Comparison of ENCODE assay signal across 9 mouse cellular contexts in the genomic region with DNA sequence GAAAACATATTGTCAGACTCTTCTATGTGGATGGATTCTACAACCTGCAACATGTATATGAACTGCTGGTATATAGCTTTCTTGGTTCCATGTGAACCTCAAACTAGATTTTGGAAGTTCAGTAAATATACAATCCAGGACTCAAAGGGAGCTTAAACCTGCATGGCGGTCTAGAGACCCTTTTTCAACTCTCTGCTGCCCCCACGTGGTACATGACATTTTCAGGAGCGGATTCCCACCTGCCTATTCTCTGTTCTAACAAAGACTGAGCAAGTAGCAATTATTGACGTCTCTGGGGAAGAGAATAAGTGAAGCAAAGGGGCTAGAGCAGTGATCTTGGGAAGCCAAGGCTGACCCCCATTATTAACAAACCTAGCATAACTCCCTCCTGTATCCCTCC.
DNase-seq lines count a peak whose midpoint lies in the region; ATAC-seq and TF ChIP-seq lines count a peak whose summit lies in the region.
"Had no signal": no experiment of that assay in that cellular context is flagged by ENCODE, and none has a peak within 500 bp of the region (broad histone marks: within the 10 kb centered on the region; RNA-seq: fewer than 3 reads in every experiment).

No protein-coding gene starts in this region.

- no peaks in the 10 kb centered on the region for H3K9me3 ChIP-seq in forebrain, embryonic 14.5 days (replicated peaks; ENCODE audit: control insufficient read depth, low read length)
- H3K9me3 ChIP-seq in forebrain, embryonic 12.5 days: no peaks in the 10 kb centered on the region
- no peaks in the 10 kb centered on the region for H3K9me3 ChIP-seq in forebrain, postnatal 0 days (ENCODE audit: low read length)
- no peaks in the 10 kb centered on the region for H3K9me3 ChIP-seq in neural tube, embryonic 15.5 days (replicated peaks)
- H3K9me3 ChIP-seq: liver, embryonic 15.5 days had no signal

- WGBS in forebrain, embryonic 14.5 days: 8% methylated on average over 4 of the region's 4 CpGs
- 8% methylated on average over 4 of the region's 4 CpGs for WGBS in forebrain, embryonic 12.5 days
- 11% methylated on average over 4 of the region's 4 CpGs for WGBS in forebrain, postnatal 0 days
- WGBS in neural tube, embryonic 15.5 days: 8% methylated on average over 4 of the region's 4 CpGs

- no peak overlapping the region for H3K9ac ChIP-seq in forebrain, embryonic 14.5 days (ENCODE audit: low read length)
- no peak overlapping the region for H3K9ac ChIP-seq in forebrain, embryonic 12.5 days
- H3K9ac ChIP-seq in forebrain, postnatal 0 days: no peak overlapping the region
- H3K9ac ChIP-seq in neural tube, embryonic 15.5 days (replicated peaks): no peak overlapping the region
- H3K9ac ChIP-seq: liver, embryonic 15.5 days had no signal

- H3K4me2 ChIP-seq in forebrain, embryonic 14.5 days (ENCODE audit: low read length): no peak overlapping the region
- H3K4me2 ChIP-seq in forebrain, embryonic 12.5 days: no peak overlapping the region
- H3K4me2 ChIP-seq in forebrain, postnatal 0 days (ENCODE audit: low read depth): no peak overlapping the region
- H3K4me2 ChIP-seq in neural tube, embryonic 15.5 days: no peak overlapping the region
- H3K4me2 ChIP-seq: liver, embryonic 15.5 days had no signal

- DNase-seq in forebrain, embryonic 14.5 days (ENCODE audit: low spot score): peak; percentile 78
- DNase-seq in urinary bladder, postnatal 25 days (ENCODE audit: low spot score): peak; percentile 19
- DNase-seq in urinary bladder, postnatal 10 days (ENCODE audit: low spot score): no peak
- DNase-seq in forebrain, postnatal 0 days: peak; percentile 89
- peak; percentile 52 to 77 for DNase-seq in left cerebral cortex, postnatal 14 days (ENCODE audit: low spot score in 2 of 2)

- ATAC-seq in forebrain, embryonic 14.5 days: no peak
- no peak for ATAC-seq in forebrain, embryonic 12.5 days (ENCODE audit: low FRiP score)
- ATAC-seq in forebrain, postnatal 0 days: peak; percentile 77; the same call in 1 of the 2 replicates
- no peak for ATAC-seq in neural tube, embryonic 15.5 days (ENCODE audit: low FRiP score)
- no peak for ATAC-seq in megakaryocyte-erythroid progenitor cell, adult 5-6 weeks (replicated peaks; ENCODE audit: low FRiP score, low TSS enrichment, poor library complexity, severe bottlenecking)

- H3K4me3 ChIP-seq in forebrain, embryonic 14.5 days (ENCODE audit: low read depth, low read length): no peak overlapping the region
- no peak overlapping the region for H3K4me3 ChIP-seq in forebrain, embryonic 12.5 days (replicated peaks)
- H3K4me3 ChIP-seq in forebrain, postnatal 0 days (ENCODE audit: low read depth, low read length): no peak overlapping the region
- no peak overlapping the region for H3K4me3 ChIP-seq in neural tube, embryonic 15.5 days (replicated peaks)
- H3K4me3 ChIP-seq: liver, embryonic 15.5 days had no signal

- intact Hi-C loops in left cerebral cortex, postnatal 14 days (cut with DNase I): no loop called here

- no peaks in the 10 kb centered on the region; the same call in 1 of the 2 replicates for H3K4me1 ChIP-seq in forebrain, embryonic 14.5 days (ENCODE audit: control insufficient read depth, insufficient read depth, low read length)
- H3K4me1 ChIP-seq in forebrain, embryonic 12.5 days: no peaks in the 10 kb centered on the region
- H3K4me1 ChIP-seq in forebrain, postnatal 0 days (ENCODE audit: insufficient read depth): no peaks in the 10 kb centered on the region
- peaks cover 7% of the 10 kb centered on the region for H3K4me1 ChIP-seq in neural tube, embryonic 15.5 days
- H3K4me1 ChIP-seq: liver, embryonic 15.5 days had no signal

- no peaks in the 10 kb centered on the region for H3K27me3 ChIP-seq in forebrain, embryonic 14.5 days (replicated peaks; ENCODE audit: control insufficient read depth, insufficient read depth, low read length)
- 0 out of 2 replicates have a peak, but pooled peaks cover 4% of the 10 kb centered on the region for H3K27me3 ChIP-seq in forebrain, embryonic 12.5 days
- H3K27me3 ChIP-seq in forebrain, postnatal 0 days (ENCODE audit: insufficient read depth, low read length): no peaks in the 10 kb centered on the region
- H3K27me3 ChIP-seq in neural tube, embryonic 15.5 days (replicated peaks): no peaks in the 10 kb centered on the region
- H3K27me3 ChIP-seq: liver, embryonic 15.5 days had no signal

- H3K36me3 ChIP-seq in forebrain, embryonic 14.5 days (ENCODE audit: control insufficient read depth, insufficient read depth, low read length): no peaks in the 10 kb centered on the region
- no peaks in the 10 kb centered on the region for H3K36me3 ChIP-seq in forebrain, embryonic 12.5 days (replicated peaks)
- no peaks in the 10 kb centered on the region for H3K36me3 ChIP-seq in forebrain, postnatal 0 days (ENCODE audit: insufficient read depth)
- H3K36me3 ChIP-seq in neural tube, embryonic 15.5 days: no peaks in the 10 kb centered on the region
- H3K36me3 ChIP-seq: liver, embryonic 15.5 days had no signal

- peak; percentile 74 for TF ChIP-seq CTCF in forebrain, postnatal 0 days (IDR thresholded peaks at IDR 0.05; ENCODE audit: low read depth)

- no peak overlapping the region for H3K27ac ChIP-seq in forebrain, embryonic 14.5 days (ENCODE audit: low read depth, low read length)
- H3K27ac ChIP-seq in forebrain, embryonic 12.5 days: no peak overlapping the region
- H3K27ac ChIP-seq in forebrain, postnatal 0 days (ENCODE audit: low read depth, low read length): no peak overlapping the region
- H3K27ac ChIP-seq in neural tube, embryonic 15.5 days (replicated peaks): 0 out of 2 replicates have a peak overlapping the region, but pooled peaks have one; percentile 69
- H3K27ac ChIP-seq: liver, embryonic 15.5 days had no signal
